Mouse (Mus musculus): ENCODE results near the gene Alx3.

The Alx3 gene

GRCm38 (mm10) chr3:107582875-107583767, 11.7 kb upstream of the Alx3 start:
- DNase-seq (ENCODE audit: low read depth, low spot score), result no peak

- no peak for DNase-seq (ENCODE audit: low read depth, low spot score)
These were observed 10.9 kb upstream of the Alx3 start for GRCm38 (mm10) chr3:107583893-107584292.

DNA sequence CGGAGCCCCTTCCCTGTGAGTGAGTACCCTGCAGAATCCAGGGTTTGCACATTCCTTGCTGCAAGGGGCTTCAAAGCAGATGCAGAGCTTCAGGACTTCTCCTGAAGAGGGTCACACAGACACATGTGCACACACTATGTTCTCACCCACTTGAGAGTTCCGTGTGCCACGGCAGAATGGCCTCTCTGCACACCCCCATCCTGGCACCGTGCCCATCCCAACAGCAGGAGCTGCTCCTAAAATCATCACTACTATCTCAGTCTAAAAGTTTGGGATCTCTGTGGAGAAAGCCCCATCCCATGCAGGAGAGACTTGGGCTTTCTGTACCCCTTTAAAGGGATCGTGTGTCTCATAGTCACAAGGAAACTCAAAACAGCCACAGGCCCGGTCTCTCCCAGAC, 8.3 kb upstream of the Alx3 start:
- no peak for DNase-seq (ENCODE audit: low read depth, low spot score)

- no peak for DNase-seq (ENCODE audit: low read depth, low spot score)
These were observed 3.2 kb upstream of the Alx3 start for GRCm38 (mm10) chr3:107591612-107592011.

DNA sequence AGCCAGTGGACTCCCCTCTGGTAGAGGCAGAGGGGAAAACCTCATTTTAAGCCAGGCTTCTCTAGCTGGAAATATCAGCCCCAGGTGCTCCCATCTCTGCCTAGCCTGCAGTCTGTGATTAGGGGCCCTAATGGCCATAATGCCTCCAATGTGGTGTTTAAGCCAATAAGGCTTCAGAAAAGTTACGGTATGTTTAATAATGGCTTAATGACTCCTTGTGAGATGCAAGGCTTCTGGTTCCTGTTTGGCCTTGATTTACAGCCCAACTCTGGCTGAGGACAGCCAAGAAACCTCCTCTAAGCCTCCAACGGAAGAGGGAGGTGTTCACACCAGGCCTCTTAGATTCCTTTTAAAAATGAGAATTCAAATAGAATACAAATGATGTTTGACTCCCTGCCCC, 1.2 kb upstream of the Alx3 start:
- no peak for DNase-seq (ENCODE audit: low read depth, low spot score)

GRCm38 (mm10) chr3:107595264-107595937, 570 bp downstream of the Alx3 start:
- no peak for DNase-seq (ENCODE audit: low read depth, low spot score)

GRCm38 (mm10) chr3:107595938-107596461, 1.2 kb downstream of the Alx3 start:
- DNase-seq (ENCODE audit: low read depth, low spot score), result no peak

GRCm38 (mm10) chr3:107596559-107596958, 1.7 kb downstream of the Alx3 start:
- no peak for DNase-seq (ENCODE audit: low read depth, low spot score)

GRCm38 (mm10) chr3:107597134-107597533, 2.3 kb downstream of the Alx3 start:
- DNase-seq (ENCODE audit: low read depth, low spot score), result no peak

GRCm38 (mm10) chr3:107597586-107598389, 3.0 kb downstream of the Alx3 start:
- no peak for DNase-seq (ENCODE audit: low read depth, low spot score)

DNA sequence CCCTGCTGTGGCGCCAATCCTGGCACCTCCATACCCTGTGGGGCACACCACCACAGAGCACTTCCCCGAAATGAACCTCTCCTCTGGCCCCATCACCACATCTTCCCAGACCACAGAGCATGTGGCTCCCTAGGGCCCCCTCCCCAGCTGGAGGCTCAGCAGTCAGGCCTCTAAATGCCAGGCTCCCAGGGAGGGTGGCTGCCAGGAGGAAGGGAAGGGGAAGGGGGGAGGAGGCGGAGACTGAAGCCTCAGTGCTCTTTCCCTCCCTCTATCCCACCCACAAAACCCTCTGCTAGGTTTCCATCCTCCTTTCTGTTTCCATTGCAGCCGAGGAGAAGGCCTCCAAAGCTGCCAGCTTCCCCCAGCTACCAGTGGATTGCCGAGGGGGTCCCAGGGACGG, 5.3 kb downstream of the Alx3 start:
- DNase-seq (ENCODE audit: low read depth, low spot score), result no peak

DNA sequence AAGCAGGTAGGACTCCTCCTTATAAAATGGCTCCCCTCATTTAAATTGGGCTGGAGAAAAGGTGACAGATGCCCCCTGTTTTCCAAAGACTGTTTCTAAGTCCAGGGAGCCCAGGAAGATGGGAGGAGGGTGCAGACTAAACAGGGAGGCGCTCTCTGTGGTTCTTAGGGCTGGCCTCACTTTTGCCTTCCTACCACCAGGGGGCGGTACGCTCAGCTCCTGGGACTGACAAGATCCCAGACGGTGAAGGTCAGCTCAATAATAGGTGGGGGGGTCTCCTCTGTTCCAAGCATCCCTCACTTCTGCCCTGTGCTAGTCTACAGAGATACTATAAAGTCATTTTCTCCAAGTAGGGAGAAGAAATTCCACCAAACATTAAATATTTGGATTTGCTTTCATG, 10.5 kb downstream of the Alx3 start:
- peak; percentile 21 for DNase-seq (ENCODE audit: low read depth, low spot score)

- no peak for DNase-seq (ENCODE audit: low read depth, low spot score)
These were observed 12.4 kb downstream of the Alx3 start for GRCm38 (mm10) chr3:107607221-107607620.

- no peak for DNase-seq (ENCODE audit: low read depth, low spot score)
These were observed 14.0 kb downstream of the Alx3 start for GRCm38 (mm10) chr3:107608808-107609207.

GRCm38 (mm10) chr3:107609376-107609775, 14.5 kb downstream of the Alx3 start:
- DNase-seq (ENCODE audit: low read depth, low spot score), result no peak

- no peak for DNase-seq (ENCODE audit: low read depth, low spot score)
These were observed 16.6 kb downstream of the Alx3 start for GRCm38 (mm10) chr3:107611394-107611793.

- DNase-seq (ENCODE audit: low read depth, low spot score), result peak; percentile 32
These were observed 18.2 kb downstream of the Alx3 start for GRCm38 (mm10) chr3:107612902-107613525.

DNA sequence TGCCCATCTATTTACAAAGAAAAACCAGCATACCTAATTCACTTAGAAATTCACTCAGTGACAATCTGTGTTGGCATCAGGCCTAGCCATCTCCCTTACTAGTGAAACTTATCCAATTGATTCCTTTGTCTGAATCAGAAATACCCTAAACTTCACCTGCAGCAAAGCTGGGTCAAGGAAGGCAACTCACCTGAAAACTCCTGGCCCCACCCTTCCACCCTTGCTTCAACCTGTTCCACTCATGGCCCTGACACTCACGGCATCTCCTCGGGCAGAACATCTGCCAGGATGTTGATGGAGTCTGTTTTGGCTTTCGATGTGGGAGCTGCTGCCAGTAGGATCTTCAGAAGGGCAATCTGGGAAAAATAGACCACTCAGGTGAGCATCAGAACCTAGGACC, 23.0 kb downstream of the Alx3 start:
- no peak for DNase-seq (ENCODE audit: low read depth, low spot score)

DNA sequence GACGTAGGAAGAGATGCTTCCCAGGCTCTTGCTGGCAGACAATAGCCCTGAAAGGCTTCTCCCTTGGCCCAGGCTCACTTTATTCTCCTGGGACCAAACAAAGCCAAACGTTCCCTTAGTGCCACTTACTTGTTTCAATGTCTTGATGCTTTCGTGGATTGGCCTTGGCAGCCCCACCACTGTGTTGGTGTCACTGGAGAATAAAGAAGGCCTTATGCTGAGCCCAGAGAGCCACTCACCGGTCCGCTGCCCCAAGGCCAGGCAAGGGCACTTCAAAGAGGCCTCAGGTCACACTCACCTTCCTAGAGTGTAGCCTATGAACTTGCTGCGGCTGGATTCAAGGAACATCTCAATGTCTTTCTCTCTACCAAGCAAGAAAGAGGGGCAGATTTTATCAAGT, 25.1 kb downstream of the Alx3 start:
- no peak for DNase-seq (ENCODE audit: low read depth, low spot score)

DNA sequence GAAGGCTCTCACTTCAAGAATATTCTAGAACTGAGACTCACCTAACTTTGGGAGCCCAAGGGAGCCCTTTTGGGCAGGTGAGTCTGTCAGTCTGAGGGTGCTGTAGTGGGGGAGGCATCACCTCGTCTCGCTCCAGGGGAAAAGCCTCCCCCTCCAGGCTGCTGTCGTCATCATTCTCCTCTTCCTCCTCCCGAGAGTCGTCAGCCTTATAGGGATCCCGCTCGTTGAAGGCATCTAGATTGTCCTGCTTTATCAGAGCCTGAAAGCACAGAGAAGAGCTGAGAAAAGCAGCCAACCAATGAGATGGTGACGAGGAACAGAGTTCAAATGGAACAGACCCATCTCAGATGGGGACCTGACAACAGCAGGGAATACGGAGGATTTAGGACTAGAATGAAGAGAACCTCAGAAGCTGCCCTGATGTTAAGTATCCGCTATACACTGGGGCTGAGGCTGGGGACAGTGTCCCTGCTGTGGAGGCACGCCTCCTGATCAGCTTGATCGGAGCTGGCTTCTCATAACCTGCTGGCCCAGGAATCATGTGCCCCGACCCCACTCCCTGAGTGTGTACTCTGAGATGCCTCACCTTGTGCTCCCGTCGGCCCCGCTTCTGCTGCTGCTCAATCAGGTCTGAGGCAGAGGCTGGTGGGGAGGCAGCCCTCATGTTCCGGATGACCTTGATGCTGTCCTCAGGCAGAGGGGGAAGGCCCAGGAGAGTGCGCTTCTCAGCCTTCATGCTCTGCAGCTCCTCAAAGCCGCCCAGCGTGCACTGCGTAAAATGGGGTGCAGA, 26.6 kb downstream of the Alx3 start:
- DNase-seq (ENCODE audit: low read depth, low spot score), result no peak

GRCm38 (mm10) chr3:107622537-107622936, 27.7 kb downstream of the Alx3 start:
- DNase-seq (ENCODE audit: low read depth, low spot score), result no peak

Measured in skeletal muscle tissue, adult 2 months (tissue).